Mouse (Mus musculus) granulocyte monocyte progenitor cell, adult 5-6 weeks (primary cell): ENCODE data around the gene Abraxas1. TPM values are rescaled to one million over a fixed set of nuclear protein-coding genes. Genes with fewer than 3 reads are reported as not detected.

Experiments
- total RNA-seq, 2 experiments: library from RNA; stranded (forward) in 1 of 2; stranded (reverse) in 1 of 2; fragments of 200-712, 200-1000 nt in 1 of 2; fragments of >200 nt in 1 of 2; fragmentation: Nextera tagmentation in 1 of 2; gene quantifications; 2 replicates each; pipeline ENCODE4 v1.2.3; 2014 to 2017

Gene Abraxas1
- total RNA-seq, 2 experiments from 2014 or later, result 28.8 to 30.5 TPM

Other genes starting within 250 kb of the Abraxas1 start
- gene Plac8, start 248.7 kb downstream of the Abraxas1 start, total RNA-seq (2014; fragmentation: Nextera tagmentation), result 5,016 and 5,973 TPM in 2 replicates
- 4,049 and 4,633 TPM in 2 replicates for gene Plac8, start 248.7 kb downstream of the Abraxas1 start, total RNA-seq (2017)
- gene Coq2, start 145.8 kb downstream of the Abraxas1 start, total RNA-seq (2014; fragmentation: Nextera tagmentation), result 59.5 and 65.8 TPM in 2 replicates
- gene Coq2, start 145.8 kb downstream of the Abraxas1 start, total RNA-seq (2017), result 41.8 and 47.5 TPM in 2 replicates
- gene Hpse, start 101.2 kb downstream of the Abraxas1 start, total RNA-seq (2014; fragmentation: Nextera tagmentation), result 23.0 and 26.6 TPM in 2 replicates
- 27.7 and 30.3 TPM in 2 replicates for gene Hpse, start 101.2 kb downstream of the Abraxas1 start, total RNA-seq (2017)
- 19.6 and 35.1 TPM in 2 replicates for gene Helq, start 22.4 kb downstream of the Abraxas1 start, total RNA-seq (2014; fragmentation: Nextera tagmentation)
- gene Helq, start 22.4 kb downstream of the Abraxas1 start, total RNA-seq (2017), result 15.0 and 30.6 TPM in 2 replicates
- 132 and 145 TPM in 2 replicates for gene Mrps18c, start 22.3 kb downstream of the Abraxas1 start, total RNA-seq (2014; fragmentation: Nextera tagmentation)
- 175 and 205 TPM in 2 replicates for gene Mrps18c, start 22.3 kb downstream of the Abraxas1 start, total RNA-seq (2017)
- 0.38 TPM in 1 of 2 replicates, not detected in the other for gene Gpat3, start 24.7 kb upstream of the Abraxas1 start, total RNA-seq (2014; fragmentation: Nextera tagmentation)
- gene Gpat3, start 24.7 kb upstream of the Abraxas1 start, total RNA-seq (2017), result not detected in 2 replicates